Mouse (Mus musculus) adrenal gland, adult 18-20 months (tissue): ENCODE measurements around the gene Blnk. TPM values are rescaled to one million over a fixed set of nuclear protein-coding genes. Genes with fewer than 3 reads are reported as not detected.
A peak's percentile ranks its signal among the peaks of the same experiment; 100 is the strongest.

ENCODE experiments used
- DNase-seq, 2 experiments: peaks; one replicate each; pipeline ENCODE4 v3.0.0; 2021 to 2022; ENCODE audit warnings: low spot score in 2 of 2
- long read RNA-seq, 2 experiments: library from polyadenylated mRNA; stranded (forward); transcript quantifications; one replicate each; pipeline ENCODE4 v2.0.0; 2021
- total RNA-seq, 2 experiments: library from RNA; stranded (reverse); gene quantifications; 1 replicate in 1 of 2; 2 replicates in 1 of 2; pipeline ENCODE4 v1.2.3; 2021

Blnk gene
- 1 to 10 TPM; 1.1 to 3.2 TPM for total RNA-seq
- long read RNA-seq, experiment 1, partial matches to known transcripts: 0 of 1 reads
- long read RNA-seq, experiment 1, other reads (novel, unspliced or antisense): 0 of 1 reads
- long read RNA-seq, experiment 2: 0 reads

DNA sequence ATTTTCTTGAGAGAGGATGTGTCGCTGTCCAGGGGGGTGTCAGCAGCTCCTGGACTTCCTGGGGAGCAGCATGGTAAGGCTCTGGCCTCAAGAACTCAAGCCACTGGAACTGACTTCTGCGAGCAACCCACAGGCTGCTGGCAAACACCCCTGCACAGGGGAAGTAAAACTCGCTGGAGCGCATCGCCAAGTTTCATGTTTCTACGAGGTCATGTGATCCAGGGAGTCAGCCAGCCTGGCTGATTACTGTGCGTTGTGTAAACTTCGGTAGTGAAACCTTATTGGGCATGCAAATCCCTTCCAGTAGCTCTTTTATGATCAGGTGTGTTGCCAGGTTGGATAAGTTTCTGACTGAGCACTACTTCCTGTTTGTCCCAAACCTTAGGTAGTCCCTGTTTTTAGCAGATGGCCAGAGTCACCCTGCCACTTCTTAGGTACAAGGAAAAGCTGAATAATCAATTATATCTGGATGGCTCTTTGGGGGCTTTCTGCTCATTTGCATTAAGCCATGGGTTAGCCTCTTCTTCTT lies at the start of gene Blnk:
Gene Blnk, minus strand, starts transcription at position 479 of the 529 bp plus-strand sequence.
- DNase-seq: peak; percentile 9 to 33

- DNase-seq: no peak
These were observed 44.8 kb upstream of the Blnk start for GRCm38 (mm10) chr19:41039110-41039509.

- no peak for DNase-seq
These were observed 41.6 kb upstream of the Blnk start for GRCm38 (mm10) chr19:41035809-41036551.

DNA sequence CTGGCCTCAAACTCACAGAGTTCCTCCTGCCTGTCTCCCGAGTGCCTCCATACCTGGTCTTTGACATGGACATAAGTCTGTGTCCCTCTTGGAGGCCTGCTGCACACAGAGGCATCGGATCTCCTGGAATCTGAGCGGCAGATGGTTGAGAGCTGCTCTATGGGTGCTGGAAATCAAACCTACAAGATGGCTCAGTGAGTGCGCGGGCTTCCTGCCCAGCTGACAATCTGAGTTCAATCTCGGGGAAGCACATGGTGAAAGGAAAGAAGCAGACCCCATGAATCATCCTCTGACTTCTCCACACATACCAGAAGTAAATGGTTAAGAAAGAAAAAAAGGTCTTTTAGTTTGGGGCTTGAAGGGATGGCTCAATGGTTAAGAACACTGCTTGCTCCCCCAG lies 37.5 kb upstream of the Blnk start:
- no peak for DNase-seq

DNA sequence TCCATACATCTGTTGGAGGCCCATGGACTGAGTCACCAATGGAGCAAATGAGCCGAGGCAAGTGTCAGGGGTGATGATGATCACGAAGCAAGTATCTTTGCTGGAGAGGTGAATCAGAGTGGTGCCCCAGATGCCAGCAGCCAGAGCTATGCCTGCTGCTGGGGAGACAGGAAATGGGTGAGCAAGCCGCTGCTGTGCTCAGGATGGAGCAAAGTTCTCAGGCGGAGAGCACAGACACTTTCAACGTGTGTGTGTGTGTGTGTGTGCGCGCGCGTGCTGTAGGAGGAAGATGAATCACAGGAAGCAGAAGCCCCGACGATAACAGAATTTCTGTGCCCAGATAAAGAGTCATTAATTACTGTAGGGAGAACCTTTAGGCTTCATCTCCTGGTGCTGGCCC lies 36.7 kb upstream of the Blnk start:
- no peak for DNase-seq

- DNase-seq: no peak
These were observed 35.8 kb upstream of the Blnk start for GRCm38 (mm10) chr19:41030161-41030560.

DNA sequence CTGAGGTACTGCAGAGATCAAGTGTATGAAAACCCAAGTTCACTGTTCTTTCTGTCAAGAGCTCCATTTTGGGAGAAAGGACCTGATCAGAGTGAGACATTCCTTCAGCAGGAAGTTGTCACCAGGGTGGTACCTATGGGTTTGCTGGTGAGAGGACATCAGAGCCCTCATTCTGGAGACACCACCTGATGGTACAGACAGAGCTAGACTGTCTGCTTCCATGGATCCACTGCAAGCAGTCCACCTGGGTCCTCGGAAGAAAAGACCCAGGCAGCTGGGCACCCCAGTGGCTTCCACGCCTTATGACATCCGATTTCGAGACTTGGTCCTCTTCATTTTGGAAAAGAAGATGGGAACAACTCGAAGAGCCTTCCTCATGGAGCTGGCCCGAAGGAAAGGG lies 34.9 kb upstream of the Blnk start, which contains the start of gene Dntt:
Gene Dntt, plus strand, starts transcription at position 57 of the 400 bp plus-strand sequence.
- no peak for DNase-seq

DNA sequence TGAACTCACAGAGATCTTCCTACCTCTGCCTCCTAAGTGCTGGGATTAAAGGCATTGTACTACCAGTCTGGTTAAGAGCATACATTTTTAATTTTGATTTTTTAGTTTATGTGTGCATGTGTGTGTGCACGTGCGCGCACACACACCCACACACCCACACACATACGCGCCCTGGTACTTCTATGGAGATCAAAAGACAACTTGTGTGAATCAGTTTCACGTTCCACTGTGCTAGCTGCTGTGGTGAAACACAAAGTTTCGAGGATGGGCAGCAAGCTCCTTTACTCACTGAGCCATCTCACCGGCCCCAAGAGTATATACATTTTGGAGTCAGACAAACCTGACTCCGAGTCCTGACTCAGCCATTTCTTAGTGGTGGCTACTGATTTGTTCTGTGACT lies 33.3 kb upstream of the Blnk start:
- no peak for DNase-seq

- DNase-seq: no peak
These were observed 32.7 kb upstream of the Blnk start for GRCm38 (mm10) chr19:41027024-41027423.

DNA sequence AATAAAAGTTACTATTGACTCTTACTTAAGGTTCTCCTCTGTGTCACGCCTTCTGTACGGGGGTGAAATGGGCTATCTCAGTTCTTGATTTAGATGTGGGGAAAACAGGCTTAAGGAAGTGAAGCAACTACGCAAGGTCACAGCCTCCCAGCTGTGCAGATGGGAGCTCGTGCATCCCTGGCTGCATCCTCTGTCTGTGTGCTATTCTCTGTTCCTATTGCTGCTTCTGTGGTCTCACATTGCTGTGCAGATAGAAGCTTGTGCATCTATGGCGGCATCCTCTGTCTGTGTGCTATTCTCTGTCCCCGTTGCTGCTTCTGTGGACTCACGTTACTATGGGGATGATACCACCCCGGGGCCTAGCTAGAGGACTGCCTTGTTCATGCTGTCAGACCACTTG lies 32.2 kb upstream of the Blnk start:
- DNase-seq: no peak

GRCm38 (mm10) chr19:41022244-41022643 lies 27.9 kb upstream of the Blnk start:
- no peak for DNase-seq

- DNase-seq: no peak
These were observed 26.2 kb upstream of the Blnk start for GRCm38 (mm10) chr19:41020537-41020936.

- DNase-seq: no peak
These were observed 24.9 kb upstream of the Blnk start for GRCm38 (mm10) chr19:41019164-41019675.

DNA sequence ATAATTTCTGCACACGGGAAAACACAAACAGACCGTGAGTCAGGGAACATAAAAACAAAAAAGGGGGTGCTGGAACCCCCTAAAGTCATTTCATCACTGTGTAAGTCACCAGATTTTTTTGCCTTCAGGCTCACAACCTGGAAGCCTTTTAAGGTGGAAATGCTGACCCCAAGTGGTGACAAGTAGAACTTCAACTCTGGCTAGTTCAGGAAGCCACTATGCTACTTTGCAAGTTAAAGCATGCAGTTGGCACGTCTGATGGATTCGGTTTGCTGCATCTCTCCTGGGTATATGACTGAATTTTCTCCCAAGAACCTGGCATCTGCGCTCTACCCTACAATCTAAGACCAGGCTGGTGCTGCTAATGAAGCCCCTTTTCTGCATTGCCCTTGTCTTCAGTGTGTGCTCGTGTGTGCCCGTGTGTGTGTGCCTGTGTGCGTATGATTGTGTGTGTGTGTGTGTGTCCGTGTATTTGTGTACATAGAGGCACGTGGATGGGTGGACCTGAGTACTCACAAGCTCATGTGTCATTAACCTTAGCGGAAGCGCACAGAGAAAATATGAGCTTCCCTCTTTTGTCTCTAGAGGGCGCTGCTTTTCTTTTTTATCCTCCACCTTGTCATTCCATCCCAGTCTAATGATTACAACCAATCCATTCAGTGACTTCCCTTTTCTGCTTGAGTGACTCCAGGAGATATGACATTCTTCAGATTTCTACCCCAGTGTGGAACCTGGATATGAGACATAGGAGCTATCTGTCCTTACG lies 21.8 kb upstream of the Blnk start:
- peak; percentile 18 to 33 for DNase-seq

DNA sequence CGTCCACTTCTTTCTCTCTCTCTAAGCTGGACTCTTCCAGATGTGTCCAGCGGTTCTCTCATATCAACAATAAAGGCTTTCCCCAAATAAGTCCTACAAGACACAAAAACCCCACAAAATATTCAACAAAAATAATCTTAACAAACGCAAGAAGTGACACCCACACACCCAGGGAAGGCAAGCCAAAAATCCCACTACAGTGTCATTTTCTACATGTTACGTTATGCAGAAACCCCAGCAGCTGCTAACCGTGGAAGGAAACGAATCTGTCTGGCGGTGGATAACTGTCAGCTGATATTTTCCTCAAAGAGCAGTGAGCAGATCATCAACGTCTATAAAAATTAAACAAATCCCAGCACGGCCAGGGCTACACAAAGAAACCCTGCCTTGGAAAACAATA lies 19.7 kb upstream of the Blnk start:
- DNase-seq: no peak

DNA sequence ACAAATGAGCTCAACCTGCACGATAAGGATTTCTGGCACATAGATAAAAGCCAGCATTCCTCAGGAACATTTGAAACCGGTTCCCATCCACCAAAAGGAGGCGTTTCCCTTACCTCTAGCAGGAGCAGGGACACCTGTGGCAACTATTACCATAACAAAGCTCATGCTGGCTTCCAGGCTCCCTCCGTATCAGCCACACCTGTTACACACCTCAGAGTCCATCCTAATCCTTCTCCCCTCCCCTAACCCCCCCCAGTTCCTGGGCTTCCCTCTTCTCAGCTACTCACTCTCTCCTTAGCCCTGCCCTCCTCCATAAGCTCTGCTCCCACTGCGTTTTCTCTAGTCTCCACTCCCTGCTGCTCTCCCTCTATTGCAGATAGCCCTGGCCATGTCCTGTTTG lies 19.3 kb upstream of the Blnk start:
- no peak for DNase-seq

DNA sequence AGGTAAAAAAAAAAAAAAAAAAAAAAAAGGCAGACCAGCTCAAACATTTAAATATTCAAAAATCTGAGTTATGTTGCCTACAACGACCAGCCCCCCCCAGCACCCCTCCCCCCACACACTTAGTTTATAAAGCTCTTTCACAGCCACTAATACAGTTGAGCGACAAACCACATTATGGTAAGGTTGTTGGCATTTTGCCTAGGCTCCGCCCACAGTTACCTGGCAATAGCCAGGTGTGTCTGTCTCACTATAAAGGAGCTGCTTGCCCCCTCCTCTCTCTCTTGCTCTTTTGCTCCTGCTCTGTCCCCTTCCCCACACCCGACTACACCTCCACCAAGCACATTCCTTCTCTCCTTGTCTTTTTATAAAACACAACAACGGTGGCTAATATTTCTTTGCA lies 17.3 kb upstream of the Blnk start:
- DNase-seq: no peak

DNA sequence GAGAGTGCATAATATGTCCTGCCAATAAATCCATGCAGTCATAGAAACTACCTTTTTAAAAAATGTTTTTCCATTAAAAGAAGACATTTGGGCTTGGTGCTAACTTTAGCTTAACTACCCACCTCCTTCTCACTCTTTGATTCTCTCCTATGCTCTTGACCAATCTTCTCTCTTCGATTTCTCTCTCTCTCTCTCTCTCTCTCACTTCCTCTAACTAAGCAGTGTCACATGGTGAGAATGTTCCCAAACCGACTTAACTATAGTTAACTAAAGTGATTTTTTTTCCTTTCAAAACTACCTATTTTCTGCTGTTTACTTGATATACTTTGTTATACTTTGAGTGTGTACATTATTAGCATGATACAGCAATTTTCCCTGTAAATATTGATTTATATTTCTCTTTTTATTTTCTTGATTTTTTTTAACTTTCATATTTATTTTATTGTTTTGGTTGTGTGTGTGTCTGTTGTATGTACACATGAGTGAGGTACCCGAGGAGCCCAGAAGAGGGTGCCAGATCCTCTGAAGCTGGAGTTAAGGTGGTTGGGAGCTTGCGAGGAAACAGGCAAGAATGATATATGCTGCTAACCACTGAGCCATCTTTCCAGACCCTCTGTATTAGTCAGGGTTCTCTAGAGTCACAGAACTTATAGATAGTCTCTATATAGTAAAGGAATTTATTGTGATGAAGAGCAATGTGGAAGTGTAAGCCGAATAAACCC lies 14.5 kb upstream of the Blnk start:
- no peak for DNase-seq

GRCm38 (mm10) chr19:41007733-41008132 lies 13.4 kb upstream of the Blnk start:
- DNase-seq: no peak

- no peak for DNase-seq
These were observed 13.0 kb upstream of the Blnk start for GRCm38 (mm10) chr19:41007326-41007725.

GRCm38 (mm10) chr19:41006621-41007020 lies 12.3 kb upstream of the Blnk start:
- DNase-seq: no peak
